Mouse (Mus musculus) B cell, adult 62 days (primary cell): ENCODE results near the gene Ces3a. TPM values are rescaled to one million over a fixed set of nuclear protein-coding genes. Genes with fewer than 3 reads are reported as not detected.

Source experiments
- total RNA-seq: library from RNA; stranded (reverse); gene quantifications from 4 replicates; pipeline ENCODE4 v1.2.4, GENCODE M21; 2023

The Ces3a gene
- total RNA-seq, result not detected in 4 replicates

DNA sequence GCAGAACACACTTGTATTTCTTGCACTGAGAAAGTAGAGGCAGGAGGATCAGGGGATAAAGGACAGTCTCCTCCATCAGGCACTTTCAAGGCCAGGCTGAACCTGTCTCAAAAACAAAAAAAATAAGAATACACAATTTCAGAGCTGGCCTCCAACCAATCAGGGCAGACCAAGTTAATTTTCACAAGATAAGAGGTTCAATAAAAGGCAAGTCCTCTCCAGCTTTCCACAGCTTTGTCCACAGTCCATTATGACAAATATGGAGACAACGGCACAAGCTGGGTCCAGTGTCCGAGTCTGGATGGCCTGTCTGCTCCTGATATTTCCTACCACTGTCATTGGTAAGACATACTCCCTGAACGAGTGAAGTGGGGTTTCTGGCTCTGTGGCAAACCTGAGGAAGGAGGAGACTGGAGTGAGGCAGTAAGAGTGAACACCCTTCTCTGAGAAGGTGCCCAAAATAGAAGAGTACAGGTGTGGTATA lies at the start of gene Ces3a:
TSS of gene Ces3a (plus strand) at position 231 of the 484 bp plus-strand sequence.

DNA sequence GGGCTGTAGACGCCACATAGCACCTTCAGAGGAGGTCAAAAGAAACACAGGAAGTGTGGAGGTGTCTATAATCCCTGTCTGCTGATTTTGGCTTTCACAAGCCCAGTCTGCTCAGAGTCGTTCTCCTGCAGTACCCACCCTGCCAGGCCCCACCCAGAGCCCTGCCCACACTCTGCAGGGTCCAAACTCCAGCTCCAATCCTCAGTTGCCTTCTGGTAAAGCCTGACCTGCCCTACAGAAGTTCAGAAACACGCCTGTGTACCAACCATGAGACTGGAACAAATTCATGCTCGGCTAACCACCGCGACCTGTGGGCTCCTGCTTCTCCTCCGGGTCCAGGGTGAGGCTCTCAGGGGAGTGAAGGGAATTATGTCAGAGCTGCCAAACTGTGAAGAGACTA lies 47.8 kb upstream of the Ces3a start, which contains the start of gene Ces2h:
TSS of gene Ces2h (plus strand) at position 268 of the 400 bp plus-strand sequence.

DNA sequence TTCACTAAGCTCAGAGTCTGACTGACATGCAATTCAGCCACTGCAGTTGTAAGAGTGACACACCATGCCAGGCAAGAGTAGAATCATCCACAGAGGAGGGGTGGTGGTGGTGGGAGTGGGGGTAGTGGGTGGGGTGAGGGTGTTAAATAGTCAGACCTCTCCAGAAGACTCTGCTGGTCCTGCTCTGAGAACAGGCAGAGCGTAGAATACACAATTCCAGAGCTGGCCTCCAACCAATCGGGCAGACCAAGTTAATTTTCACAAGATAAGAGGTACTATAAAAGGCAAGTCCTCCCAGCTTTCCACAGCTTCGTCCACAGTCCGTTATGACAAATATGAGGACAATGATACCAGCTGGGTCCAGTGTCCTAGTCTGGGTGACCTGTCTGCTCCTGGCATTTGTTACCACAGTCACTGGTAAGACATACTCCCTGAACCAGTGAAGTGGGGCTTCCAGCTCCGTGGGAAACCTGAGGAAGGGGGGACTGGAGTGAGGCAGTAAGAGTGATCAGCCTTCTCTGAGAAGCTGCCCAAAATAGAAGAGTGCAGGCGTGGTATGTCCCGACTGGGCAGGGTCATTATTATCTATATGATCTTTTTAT lies 35.1 kb downstream of the Ces3a start, which contains the start of gene Ces3b:
TSS of gene Ces3b (plus strand) at position 305 of the 602 bp plus-strand sequence.

Other genes with a start within 250 kb of the Ces3a start
- gene Ces2b, start 217.0 kb upstream of the Ces3a start, total RNA-seq, result not detected in 4 replicates
- 0.30 TPM in 1 of 4 replicates, not detected in the others for gene Ces2c, start 201.5 kb upstream of the Ces3a start, total RNA-seq
- gene Ces2e, start 122.3 kb upstream of the Ces3a start, total RNA-seq, result not detected in 4 replicates
- not detected in 4 replicates for gene Ces2f, start 101.2 kb upstream of the Ces3a start, total RNA-seq
- 0.19 TPM in 1 of 4 replicates, not detected in the others for gene Ces2g, start 86.9 kb upstream of the Ces3a start, total RNA-seq
- not detected in 4 replicates for gene Ces2h, start 47.7 kb upstream of the Ces3a start, total RNA-seq
- gene Ces3b, start 35.2 kb downstream of the Ces3a start, total RNA-seq, result not detected in 4 replicates
- not detected in 4 replicates for gene Ces4a, start 83.2 kb downstream of the Ces3a start, total RNA-seq
- 87.1 to 101 TPM (median 95.3 TPM) in 4 replicates for gene Cbfb, start 122.1 kb downstream of the Ces3a start, total RNA-seq
- 21.4 to 26.3 TPM (median 23.4 TPM) in 4 replicates for gene D230025D16Rik, start 176.5 kb downstream of the Ces3a start, total RNA-seq
- gene B3gnt9, start 206.6 kb downstream of the Ces3a start, total RNA-seq, result 0.32 to 1.0 TPM (median 0.69 TPM) in 4 replicates
- 18.1 to 24.4 TPM (median 22.1 TPM) in 4 replicates for gene Tradd, start 216.0 kb downstream of the Ces3a start, total RNA-seq
- 6.0 to 8.5 TPM (median 7.7 TPM) in 4 replicates for gene Fbxl8, start 216.0 kb downstream of the Ces3a start, total RNA-seq
- gene Hsf4, start 221.2 kb downstream of the Ces3a start, total RNA-seq, result 0.33 to 1.2 TPM (median 0.77 TPM) in 4 replicates
- not detected in 4 replicates for gene Nol3, start 227.5 kb downstream of the Ces3a start, total RNA-seq
- gene 4931428F04Rik, start 241.3 kb downstream of the Ces3a start, total RNA-seq, result 5.1 to 7.3 TPM (median 6.5 TPM) in 4 replicates
- 0.79 to 2.5 TPM (median 1.5 TPM) in 4 replicates for gene Exoc3l, start 247.5 kb downstream of the Ces3a start, total RNA-seq
- 87.8 to 93.0 TPM (median 91.1 TPM) in 4 replicates for gene E2f4, start 249.1 kb downstream of the Ces3a start, total RNA-seq